Mouse (Mus musculus) adrenal gland, postnatal 14 days (tissue): ENCODE measurements around the gene Gtf3c5. TPM values are rescaled to one million over a fixed set of nuclear protein-coding genes. Genes with fewer than 3 reads are reported as not detected.

ENCODE experiments used
- DNase-seq: peaks from one replicate; pipeline ENCODE4 v3.0.0; 2021; ENCODE audit warnings: mixed read lengths
- total RNA-seq: library from RNA; stranded (reverse); gene quantifications from 2 replicates; pipeline ENCODE4 v1.2.3, GENCODE M21; 2021

Gtf3c5 gene
- total RNA-seq, 1 experiment from 2014 or later, result 18.7 TPM

DNA sequence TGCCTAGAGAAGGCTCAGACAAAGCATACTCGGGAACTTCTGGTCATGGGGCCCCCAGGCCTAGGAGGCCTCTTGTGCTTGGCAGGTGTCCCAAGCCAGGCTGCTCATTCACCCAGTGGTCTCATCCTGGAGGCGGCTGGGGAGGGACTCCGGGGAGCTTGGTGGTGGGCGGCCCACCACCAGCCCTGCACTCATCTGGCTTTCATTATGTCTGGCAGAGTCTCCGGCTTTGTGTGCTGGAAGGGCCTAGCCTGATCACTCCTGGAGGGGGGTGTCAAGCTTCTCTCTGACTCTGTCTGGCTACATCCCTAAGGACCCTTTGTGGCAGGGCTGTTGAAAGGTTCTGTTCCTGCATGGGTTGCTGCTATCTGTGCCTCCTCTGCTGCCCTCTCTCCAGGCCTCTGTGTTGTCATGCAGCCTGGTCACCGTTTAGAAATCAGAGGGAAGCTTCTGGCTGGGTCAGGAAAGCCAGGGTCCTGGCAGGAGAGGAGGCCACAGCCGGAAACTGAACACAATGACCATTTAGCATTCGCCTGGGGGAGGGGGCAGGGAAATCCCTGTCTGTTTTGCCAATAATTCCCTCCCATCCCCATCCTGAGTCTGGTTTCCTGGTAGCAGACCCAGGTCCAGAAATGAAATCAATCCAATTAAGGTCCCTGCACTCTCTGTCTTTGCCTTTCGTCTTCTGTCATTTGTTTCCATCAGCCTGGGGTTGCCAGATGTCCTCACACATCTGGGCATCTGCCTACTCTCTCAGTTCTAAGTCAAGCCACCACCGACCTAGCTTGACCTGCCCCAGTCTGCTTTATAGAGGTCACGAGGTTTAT lies 48.9 kb downstream of the Gtf3c5 start:
- peak; percentile 72 for DNase-seq

DNA sequence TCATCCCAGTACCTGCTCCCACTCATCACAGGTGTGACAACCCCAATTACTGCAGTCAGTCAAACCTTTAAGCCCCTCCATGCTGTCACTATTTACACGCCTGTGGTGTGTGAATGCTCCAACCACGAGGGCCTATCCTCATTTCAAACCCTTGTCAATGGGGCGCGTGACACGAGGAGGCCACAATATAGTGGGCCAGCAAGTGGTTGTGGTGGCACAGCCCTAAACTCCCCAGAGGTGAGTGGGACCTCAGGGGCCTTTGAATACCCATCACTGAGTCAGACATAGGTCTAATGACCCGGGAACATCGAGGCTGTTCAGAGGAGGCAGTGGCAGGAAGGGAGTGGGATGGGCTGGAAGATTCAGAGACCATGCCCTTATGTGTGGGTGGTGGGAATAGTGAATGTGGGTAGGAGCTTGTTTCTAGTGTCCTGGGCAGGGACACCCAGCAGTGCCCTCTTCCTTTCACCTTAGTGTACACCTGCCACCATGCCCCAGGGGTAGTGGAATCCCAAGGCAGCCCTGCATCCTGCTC lies 49.6 kb downstream of the Gtf3c5 start:
- DNase-seq, result no peak

DNA sequence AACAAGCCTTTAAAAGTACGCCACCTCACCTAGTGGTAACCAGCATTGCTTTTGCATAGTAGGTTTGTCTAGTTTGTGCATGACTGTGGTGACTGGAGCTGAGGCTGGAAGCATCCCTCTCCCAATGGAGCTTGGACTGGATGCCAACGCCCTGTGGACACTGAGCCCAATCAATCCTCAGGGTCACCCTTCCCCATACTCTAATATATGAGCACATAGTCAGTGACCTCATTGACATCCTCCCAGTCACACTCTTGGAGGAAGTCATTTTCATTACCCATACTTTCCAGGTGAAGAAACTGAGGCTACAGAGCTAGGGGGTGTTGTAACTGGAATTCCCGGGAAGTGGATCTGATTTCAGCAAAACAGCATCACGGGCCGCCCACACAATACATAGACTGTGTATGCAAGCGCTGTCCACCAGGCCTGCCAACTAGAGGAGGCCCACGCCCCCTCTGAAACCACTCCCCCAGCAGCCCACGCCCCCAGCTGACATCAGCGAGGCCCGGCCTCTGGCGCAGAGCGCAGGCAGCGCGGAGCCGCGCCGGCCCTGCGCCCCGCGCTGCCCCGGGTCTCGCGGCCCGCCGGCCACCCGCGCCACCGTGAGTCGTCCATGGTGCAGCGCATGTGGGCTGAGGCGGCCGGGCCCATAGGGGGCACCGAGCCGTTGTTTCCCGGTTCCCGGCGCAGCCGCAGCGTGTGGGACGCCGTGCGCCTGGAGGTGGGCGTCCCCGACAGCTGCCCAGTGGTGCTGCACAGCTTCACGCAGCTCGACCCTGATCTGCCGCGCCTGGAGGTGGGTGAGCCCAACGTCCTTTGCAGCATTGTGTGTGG lies 50.4 kb downstream of the Gtf3c5 start:
- DNase-seq, result peak; percentile 95

DNA sequence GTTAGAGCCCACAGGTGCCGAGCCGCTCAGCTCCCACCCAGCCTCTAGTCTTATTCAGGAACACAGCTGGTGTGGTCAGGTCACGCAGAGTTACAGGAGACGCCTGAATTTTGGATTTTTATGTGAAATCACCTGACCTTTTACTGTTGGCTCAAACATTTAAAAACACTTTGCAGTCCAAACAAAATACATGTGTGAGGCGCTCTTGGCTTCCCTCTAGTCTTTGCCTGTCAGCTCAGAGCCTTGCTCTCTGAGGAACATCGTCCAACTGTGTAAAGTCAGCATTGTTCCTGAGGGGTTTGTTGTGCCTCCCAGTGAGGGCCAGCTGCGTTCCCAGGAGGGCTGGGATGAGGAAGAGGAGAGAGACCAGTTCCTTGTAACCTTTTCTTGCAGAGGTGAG lies 53.2 kb downstream of the Gtf3c5 start:
- no peak for DNase-seq

DNA sequence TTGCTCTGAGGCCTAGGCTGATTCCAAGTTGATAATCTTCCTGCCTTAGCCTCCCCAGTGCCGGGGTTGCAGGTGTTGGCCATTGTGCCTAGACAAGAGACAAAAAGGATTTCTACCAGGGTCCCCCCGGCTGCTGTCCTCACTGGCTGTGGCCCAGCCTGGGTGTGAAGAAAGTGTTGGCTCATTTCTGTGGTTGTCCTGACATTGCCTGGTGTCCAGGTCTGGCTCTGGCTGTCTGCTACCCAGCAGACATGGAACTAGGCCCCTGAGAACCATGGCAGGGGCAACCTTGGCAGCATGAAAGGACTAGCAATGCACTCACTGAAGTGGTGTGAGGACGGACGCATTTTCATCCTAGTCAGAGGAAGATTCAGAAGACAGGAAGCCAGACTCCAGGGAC lies 53.7 kb downstream of the Gtf3c5 start:
- no peak for DNase-seq

DNA sequence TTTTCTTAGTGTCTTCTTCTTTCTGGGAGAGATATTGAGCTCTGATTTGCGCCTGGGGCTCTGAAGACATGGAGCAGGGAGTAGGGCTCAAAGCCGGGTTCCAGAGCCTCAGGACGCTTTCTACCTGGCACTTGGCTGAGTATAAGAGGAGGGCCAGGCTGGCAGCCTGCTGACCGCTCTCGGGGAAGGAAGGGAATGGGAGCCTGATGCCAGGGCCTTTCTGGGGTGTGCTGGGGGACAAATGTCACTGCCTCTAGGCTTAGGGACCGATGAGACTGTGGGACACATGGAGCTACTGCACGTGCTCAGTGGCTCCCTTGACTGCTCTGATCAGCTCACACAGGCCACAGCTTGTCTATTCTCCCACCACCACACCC lies 55.2 kb downstream of the Gtf3c5 start:
- DNase-seq, result no peak

DNA sequence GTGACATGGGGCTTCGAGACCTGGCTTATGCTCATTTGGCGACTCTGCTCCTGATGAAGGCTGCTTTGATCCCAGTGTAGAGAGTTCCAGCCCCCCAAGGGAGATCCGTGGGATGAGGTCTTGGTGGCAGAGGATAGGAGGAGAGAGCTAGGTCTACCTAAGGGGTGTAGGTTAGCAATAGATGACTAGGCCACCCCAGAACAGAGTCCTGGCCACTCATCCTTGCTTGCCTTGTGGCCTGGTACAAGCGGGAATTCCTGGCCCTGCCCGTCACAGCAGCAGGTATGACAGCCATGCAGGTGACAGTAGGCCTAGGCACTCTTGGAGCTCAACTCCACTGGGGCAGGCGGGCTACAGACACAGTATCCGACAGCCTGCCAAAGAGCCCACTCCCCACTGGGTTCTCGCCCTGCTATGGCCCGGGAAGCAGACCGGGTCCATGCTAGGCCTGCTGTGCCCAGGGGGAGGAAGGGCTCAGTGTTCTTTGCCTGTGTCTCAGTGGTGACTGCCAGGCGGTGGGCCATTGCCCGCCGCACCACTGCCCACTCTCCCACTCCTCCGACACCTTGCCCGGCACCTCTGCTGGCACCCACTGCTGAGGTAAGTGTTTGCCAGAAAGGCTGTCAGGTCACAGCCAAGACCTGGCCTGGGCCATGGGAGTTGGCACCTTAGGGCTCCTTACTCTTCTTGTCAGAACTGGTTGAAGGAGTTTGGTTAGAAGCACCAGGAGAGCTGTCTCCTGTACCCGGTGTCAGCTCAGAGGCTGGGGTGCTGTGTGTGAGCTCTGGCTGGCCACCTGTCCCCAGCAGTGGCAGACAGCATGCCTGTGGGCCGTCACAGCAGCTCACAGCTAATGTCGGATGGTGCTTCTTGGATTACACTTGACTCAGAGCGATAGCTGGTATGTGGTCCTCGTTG lies 55.9 kb downstream of the Gtf3c5 start:
- no peak for DNase-seq

DNA sequence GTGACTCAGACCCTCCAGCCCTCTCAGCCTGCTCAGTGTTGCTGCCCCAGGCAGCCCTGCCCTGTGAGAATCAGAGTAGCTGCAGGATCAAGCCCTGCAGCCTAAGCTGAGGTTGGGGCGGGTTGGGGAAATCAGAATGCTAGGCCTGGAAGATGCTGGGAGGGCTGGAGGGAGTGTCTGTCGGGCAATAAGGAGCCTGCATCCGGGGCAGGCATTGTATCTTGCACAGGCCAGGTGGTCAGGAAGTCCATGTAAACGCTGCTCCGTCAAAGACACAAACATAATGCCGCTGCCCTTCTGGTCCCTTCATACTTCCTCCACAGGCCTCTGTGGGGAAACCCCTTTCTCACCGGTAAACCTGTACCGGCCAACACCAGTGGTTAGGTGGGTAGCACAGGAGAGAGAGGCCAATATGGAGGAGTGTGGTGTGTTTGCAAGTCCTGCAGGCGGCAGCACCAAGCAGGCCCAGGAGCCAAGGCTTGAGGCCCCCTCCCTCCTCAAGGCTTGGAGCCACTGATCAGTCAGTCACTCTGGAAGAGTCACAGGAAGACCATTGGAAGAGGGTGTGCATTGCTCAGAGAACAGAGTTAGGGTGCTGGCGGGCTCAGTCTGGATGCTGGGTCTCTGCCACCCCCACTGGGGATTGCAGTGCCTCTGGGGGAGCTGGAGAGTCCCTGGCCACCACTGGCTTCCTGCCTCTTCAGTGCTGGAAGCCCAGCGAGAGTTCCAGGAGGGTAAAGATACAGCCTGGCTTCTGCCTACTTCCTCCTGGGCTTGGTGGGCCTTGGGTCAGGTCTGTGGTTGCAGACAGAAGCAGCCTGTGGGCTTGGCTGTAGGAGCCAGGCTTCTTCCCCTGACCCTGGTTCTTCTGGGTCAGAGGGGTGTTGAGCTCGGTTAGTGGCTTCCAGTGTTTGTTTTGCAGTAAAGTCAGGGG lies 57.3 kb downstream of the Gtf3c5 start:
- no peak for DNase-seq

DNA sequence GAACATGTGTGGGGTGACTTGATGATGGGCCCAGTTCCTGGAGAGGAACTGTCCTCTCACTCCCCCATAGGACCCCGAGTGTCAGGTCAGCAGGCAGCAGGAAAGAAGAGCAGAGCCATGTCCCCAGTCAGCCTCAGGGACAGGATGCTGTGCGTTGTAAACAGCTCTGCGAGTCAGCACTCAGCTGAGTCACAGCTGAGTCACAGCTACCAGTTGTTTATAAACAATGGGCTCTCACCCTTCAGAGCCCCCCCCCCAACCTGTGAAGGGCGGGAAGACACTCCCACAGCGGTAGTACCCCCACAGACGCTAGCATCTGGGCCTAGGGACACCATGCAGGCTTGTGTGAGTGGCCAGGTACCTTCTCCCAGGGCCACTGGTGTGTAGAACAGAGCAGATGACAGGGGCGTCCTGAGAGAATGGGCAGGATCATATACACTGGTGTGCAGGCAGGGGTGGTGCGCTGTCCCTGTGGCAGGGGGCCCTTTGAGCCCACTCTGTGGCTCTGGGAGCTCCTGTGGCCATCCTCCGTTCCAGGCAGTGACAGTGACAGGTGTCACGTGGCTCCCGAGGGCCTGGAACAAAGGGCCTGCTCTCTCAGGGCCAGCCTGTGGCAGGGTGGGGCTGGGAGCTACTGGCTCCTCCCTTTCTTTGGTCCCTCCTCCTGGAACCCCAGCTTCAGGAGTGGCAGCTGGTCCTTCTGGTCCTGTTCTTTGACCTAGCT lies 58.2 kb downstream of the Gtf3c5 start:
- peak; percentile 88 for DNase-seq

DNA sequence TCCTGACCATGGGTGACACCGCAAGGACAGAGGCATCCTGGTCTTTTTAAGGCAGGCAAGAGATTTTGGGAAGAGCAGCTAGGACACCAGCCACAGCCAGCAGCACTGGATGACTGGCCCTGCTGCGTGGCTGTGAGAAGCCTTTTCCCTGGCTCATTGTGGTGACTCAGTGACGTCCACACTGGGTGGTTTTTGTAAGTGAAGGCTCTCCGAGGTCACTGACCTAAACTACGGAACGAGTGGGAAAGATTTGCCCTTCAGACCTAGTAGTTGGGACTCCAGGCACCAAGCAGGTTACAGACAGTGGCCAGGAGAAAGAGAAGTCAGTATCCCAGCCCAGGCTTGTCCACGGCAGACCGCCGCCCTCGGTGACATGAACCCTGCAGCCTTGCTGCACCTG lies 59.1 kb downstream of the Gtf3c5 start:
- peak; percentile 67 for DNase-seq

DNA sequence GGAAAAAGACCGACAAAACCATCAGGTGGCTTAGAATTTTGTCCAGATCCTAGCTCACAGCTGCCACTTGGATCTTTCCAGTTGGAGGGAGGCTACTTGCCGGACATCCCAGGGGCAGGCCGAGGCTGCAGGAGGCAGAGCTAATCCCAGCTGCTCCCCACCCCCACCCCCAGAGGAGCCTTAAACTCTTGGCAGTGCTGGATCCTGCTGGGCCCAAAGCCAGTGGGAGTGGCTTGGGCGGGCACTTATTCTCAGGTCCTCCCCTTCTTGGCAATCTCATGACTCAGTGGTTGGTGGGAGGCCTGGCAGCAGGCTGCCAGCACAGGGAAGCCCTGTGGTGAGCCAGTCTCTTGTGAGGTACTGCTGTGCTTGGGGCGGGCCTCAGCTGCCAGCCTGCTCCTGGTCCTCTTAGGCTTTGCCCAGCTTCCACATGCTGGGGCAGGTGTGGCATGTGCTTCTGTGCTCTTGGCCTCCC lies 59.9 kb downstream of the Gtf3c5 start:
- DNase-seq, result peak; percentile 94

DNA sequence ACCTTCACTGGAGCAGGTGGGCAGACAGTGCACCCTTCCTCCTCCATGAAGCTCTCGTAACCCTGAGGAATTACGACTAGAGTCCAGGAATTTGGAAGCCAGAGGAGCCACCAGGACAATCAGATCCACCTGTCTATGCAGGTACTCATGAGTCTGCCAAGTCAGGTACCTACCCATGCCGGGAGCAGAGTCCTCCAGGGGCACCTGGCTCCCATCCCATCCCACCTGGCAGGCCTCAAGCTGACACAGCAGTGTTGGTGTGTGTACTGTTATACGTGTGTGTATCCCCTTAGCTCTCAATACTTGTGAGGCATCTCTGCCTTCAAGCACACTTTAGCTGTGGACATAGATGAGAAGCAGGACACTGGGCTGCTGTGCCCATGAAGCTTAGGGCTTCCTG lies 61.4 kb downstream of the Gtf3c5 start:
- no peak for DNase-seq

DNA sequence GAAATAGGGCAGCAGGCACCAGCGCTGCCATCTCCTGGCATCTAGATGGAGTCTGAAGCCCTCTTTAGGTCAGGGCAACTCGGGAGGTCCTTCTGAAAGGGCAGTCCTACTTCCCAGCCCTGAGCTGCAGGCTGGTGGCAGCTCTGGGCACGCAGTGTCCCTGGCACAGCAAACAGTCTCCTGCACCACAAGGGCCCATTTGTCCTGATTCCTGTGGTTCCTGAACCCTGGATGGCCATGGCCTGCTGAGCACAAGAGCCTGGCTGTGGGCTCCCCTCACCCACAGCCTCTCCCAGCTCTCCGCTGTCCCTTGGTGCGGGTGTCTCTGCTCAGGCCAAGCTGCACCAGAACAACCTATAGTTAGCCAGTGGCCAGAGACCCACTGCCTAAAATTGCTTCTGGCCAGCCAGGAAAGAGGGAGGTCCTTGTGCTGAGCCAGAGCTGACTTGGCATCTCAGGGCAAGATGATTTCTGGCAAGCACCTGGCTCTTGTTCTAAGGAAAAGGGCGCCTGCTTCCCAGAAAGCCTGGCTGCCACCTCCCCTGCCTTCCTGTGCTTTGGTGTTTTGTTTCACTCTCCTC lies 61.9 kb downstream of the Gtf3c5 start:
- DNase-seq, result no peak

DNA sequence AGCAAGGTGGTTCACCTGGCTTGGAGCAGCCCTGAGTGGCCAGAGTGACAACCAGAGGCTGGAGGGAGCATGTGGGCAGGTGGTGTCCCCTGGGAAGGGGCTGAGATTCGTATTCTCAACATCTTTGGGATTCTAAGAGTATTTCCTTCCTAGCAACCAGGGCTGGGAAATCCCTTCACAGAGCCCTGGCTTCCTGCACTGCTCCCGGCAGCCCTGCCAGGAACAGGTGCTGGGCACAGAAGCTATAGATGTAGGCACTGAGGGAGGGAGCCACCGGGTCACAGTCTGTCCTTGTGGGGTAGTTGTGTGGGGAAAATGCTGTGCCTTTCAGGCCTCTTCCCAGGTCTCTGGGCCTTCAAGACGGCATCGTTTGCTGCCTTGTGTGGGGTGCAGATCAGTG lies 63.0 kb downstream of the Gtf3c5 start:
- no peak for DNase-seq

DNA sequence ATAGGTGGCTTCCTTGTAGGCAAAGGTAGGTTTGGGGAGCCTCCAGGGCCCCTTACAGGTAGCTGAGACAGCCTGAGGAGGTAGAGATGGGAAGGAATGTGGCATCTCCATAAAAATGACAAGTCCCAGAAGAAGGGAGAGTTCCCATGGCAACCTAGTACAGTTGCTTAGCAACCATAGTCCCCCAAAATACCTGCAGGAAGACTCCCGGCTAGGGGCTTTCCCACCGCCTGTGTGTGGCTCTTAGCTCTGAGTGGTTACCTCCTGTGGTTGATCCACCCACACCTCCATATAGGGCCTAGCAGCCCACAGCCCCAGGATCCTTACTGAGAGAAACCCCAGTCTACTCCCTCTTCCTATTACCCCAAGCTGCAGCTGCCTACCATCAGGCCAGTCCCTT lies 65.3 kb downstream of the Gtf3c5 start:
- no peak for DNase-seq

DNA sequence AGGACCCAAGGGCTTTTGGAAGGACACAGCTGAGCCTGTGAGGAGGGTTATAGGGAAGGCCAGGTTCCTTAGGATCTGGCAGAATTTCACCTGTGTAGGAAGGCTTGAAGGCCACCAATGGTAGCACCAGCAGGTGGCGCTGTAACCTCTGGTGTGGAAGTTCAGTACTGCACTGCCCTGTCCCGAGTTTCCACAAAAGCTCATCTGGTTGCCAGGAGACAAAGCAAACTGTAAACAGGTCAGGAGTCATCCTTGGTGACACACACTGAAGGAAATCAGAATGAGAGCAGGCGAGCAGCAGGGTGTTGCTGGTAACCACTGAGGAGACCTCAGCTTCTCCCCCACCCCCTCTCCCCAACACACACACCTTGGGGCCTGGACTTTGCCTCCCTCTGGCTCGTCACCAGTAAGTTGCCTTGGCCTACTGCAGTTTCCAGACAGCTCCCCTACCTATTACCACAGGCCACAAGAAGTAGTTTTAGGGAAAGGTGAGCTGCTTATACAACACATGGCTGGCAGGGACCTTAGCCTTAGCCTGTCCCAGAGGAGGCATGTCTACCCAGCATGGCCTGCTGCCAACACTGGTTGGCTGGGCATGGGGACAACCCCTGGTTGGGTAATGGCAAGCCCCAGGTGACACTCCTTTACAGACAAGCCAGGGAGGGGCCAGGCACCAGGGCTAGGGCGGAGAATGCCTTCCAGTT lies 66.2 kb downstream of the Gtf3c5 start:
- DNase-seq, result peak; percentile 93
